Mouse (Mus musculus) urinary bladder, postnatal 36 days (tissue): ENCODE data around the gene Ppp1r21.
A peak's percentile ranks its signal among the peaks of the same experiment; 100 is the strongest.

Experiments used
- DNase-seq, 2 experiments: peaks; one replicate each; pipeline ENCODE4 v3.0.0; 2022; ENCODE audit warnings: low spot score in 2 of 2, mixed read lengths in 1 of 2

The Ppp1r21 gene

GRCm38 (mm10) chr17:88613721-88614120 is 83.8 kb downstream of the Ppp1r21 start:
- no peak for DNase-seq

DNA sequence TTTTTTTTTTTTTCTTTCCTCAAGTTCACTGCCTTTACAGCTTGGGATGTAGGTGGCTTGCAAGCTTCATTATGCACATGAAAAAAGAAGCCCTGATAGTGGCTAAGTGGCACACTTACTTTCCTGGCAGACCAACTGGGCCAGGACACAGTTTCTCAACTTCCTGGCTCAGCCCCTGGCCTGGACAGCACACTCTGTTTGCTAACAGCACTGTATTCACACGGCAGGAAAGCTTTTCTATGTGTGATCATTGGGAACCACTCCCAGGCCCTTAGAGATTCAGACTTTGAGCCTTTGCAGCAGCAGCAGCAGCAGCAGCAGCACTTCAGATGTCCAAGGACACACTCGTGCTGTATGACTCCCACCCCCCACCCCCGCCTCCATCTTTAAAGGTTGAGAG is 84.3 kb downstream of the Ppp1r21 start:
- DNase-seq: peak in 1 of 2 experiments; percentile 44

DNA sequence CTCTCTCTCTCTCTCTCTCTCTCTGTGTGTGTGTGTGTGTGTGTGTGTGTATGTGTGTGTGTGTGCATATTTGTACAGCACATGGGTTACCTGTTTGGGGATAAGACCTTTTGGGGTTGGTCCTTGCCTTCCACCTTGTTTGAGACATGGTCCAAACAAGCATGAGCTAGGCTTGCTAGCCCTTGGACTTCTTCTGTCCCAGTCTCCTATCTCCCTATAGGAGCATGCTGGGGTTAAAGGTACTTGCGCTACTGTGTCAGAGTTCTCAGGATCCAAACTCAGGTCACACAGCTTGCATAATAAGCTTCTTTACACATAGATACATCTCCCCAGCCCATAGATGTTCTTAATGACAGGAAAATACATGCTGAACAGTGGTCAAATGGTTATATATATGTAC is 84.8 kb downstream of the Ppp1r21 start:
- no peak for DNase-seq

GRCm38 (mm10) chr17:88615492-88616155 is 85.7 kb downstream of the Ppp1r21 start:
- DNase-seq: no peak

DNA sequence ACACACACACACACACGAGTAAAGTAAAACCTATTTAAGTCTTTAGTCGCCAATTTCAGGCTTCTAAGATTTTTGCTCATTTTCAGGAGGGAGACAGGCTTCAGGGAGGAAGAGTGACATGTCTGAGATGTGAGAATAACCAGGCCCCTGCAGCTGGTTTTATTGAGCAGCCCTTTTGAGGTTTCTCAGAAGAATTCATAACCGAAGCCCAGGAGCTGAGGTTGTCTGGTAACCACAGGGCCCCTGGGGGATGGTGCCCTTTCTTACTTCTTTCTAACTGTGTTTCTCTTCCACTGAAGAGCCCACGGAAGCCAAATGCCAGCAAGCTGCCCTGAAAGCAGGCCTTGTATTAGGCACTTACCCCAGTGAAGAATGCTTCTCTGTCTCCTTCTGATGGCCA is 91.0 kb downstream of the Ppp1r21 start:
- DNase-seq: no peak

DNA sequence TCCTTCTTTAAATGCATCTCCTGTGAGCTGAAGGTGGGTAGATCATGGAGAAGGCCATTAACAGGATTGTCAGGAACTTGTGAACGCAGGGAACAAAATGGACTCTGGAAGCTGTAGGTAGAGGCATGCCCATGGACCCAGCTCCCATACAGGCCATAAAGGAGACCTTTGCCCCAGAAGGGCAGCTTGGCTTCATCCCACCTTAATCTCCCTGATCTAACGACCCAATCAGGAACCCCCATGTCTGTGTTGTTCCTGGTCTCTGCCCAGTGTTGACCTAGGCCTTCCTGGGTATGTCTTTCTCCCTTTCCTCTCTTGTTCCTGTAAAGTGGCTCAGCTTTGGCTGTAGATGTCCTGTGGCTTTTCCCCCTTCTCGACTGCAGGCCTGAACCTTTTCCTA is 91.5 kb downstream of the Ppp1r21 start:
- no peak for DNase-seq

- DNase-seq: no peak
Measured at GRCm38 (mm10) chr17:88622711-88623110, 92.8 kb downstream of the Ppp1r21 start.

DNA sequence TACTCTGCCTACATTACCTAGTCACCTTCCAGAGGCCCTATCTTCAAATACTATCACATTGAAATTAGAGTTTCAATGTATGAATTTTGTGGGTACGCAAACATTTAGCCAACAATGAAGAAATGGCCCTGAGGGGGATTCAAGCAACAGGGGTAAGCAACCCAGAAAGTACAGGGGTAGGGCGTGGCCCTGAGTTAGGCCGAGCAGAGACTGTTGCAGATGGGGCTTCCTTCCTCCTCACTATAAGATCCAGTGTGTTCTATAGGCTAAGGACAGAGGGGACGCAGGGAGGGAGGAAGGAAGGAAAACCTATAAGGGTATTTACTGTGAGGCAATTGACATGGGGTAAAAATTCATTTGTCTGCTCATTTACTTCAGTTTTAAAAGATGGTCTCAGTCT is 94.5 kb downstream of the Ppp1r21 start:
- DNase-seq: no peak

DNA sequence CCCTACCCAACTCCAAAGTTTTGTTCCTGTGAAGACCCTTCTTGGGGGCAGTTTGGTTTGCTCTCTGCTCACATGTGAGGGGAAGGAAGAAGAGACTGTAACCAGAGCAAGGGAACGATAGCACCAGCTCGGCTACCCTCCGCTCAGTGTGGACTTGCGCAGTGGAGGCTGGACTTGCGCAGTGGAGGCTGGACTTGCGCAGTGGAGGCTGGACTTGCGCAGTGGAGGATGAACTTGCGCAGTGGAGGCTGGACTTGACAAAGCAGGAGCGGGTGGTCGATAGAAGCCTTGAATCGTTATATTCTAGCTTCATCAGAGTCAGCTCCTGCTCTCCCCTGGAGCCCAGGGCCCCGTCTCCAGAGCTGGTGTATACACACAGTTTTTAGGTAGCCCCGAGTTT is 95.4 kb downstream of the Ppp1r21 start:
- no peak for DNase-seq

DNA sequence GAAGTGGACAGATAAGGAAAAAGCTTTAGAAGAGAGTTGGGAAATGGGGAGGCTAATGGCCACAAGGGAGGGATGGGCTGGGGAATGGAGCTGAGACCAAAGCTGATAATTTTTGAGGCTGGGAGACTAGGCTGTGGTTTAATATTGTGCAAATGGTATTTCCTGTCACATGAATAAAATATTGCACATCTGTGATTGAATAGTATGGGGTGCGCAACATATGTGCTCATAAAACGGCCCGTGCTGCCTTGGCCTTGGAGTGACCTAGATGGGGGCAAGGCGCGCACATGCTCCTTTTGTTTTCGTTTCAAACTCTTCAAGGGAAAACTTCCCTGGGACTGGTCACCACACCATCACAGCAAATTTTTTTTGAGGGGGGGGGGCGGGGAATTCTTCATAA is 96.0 kb downstream of the Ppp1r21 start:
- DNase-seq: no peak

GRCm38 (mm10) chr17:88626347-88626811 is 96.5 kb downstream of the Ppp1r21 start:
- no peak for DNase-seq

- DNase-seq: peak in 1 of 2 experiments; percentile 29
Measured at GRCm38 (mm10) chr17:88627150-88627549, 97.2 kb downstream of the Ppp1r21 start.

DNA sequence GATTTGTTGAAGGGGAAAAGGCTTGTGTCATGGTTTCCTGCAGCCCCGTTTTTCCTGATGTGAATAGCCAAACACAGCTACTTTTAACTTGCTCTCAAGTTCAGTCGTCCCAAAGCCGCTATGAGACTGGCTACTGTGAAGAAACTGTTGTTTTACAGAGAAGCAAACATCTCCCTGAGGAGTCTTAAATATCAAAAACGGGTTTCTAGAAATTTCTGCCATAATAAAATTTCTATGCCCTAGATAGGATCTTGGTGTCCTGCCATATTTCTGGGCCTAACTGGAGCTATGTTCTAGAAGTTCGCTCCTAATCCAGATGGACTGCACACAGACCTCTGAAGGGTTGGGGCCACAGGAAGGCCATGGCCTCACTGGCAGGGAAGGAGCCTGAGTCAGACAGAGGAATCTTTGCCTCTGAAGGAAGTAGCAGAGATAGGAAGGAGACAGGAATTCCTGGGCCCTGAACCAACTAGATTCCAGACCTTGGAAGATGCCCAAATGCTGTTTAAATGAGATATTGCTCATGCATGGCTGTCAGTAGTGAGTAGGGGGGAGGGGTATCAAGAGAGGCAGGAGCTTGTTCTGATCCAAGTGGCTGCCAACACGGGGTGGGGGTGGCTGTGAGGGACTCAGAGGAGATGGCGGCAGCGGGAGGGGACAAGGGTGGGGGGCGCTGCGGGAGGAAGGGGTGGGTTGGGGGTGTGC is 98.9 kb downstream of the Ppp1r21 start:
- DNase-seq: peak; percentile 39 to 77

- DNase-seq: peak in 1 of 2 experiments; percentile 57
Measured at GRCm38 (mm10) chr17:88629381-88629759, 99.5 kb downstream of the Ppp1r21 start.

GRCm38 (mm10) chr17:88629931-88630553 is 100.1 kb downstream of the Ppp1r21 start:
- peak; percentile 50 to 77 for DNase-seq

GRCm38 (mm10) chr17:88630554-88630948 is 100.6 kb downstream of the Ppp1r21 start:
- peak in 1 of 2 experiments; percentile 43 for DNase-seq

GRCm38 (mm10) chr17:88632631-88633030 is 102.7 kb downstream of the Ppp1r21 start:
- no peak for DNase-seq

DNA sequence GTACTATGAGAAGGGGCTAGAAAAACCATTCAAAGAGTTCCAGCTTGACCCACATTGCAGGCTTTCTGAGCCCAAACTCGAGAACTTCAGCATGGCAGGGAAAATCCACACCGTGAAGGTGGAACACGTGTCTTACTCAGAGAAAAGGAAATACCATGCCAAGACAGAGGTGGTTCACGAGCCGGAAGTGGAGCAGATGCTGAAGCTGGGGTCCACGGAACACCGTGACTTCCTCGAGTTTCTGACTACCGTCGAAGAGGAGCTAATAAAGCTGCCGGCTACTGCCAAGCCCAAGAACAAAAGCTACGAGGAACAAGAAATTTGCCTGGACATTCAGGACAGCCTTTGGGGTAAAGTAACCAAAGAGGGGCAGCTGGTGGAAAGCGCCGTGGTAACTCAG is 106.2 kb downstream of the Ppp1r21 start:
- DNase-seq: no peak

DNA sequence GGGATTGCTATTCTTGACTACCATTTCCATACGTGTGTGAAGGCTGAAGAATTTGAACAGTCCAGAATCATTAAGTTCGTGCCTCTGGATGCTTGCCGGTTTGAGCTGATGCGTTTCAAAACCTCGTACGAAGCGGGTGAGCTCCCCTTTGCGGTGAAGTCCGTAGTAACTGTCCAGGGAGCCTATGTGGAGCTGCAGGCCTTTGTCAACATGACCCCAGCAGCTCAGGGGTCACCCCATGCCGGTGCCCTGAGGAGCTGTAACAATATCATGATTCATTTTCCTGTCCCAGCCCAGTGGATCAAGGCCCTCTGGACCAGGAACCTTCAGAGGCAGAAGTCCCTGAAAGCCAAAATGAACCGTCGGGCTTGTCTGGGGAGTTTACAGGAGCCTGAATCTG is 106.7 kb downstream of the Ppp1r21 start:
- DNase-seq: no peak
